Mouse (Mus musculus): Measurements from ENCODE around the gene Gkap1. TPM values are rescaled to one million over a fixed set of nuclear protein-coding genes. Genes with fewer than 3 reads are reported as not detected.

The Gkap1 gene
- total RNA-seq, 2 experiments from 2014 or later = 20.4 to 27.6 TPM

DNA sequence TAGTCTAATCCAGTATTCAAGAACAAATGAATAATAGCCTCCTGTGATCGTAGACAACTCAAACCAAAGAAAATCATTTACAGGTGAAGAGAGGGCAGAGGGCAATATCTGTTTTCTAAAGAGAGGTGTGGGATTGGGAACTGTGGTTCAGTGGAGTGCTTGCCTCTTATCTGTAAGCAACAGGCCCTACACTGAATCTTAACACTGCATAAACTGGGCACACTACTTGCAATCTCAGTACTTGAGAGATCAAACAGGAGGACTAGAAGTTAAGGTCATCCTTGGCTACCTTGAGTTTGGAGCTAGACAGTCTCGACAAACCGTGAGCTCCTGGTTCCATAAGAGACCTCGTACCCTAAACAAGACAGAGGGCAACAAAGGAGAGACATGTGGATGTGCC, 69.4 kb downstream of the Gkap1 start:
- 0 out of 2 replicates have a peak, but pooled peaks have one; percentile 29 for ATAC-seq (replicated peaks; ENCODE audit: low FRiP score, low TSS enrichment, poor library complexity, severe bottlenecking)

DNA sequence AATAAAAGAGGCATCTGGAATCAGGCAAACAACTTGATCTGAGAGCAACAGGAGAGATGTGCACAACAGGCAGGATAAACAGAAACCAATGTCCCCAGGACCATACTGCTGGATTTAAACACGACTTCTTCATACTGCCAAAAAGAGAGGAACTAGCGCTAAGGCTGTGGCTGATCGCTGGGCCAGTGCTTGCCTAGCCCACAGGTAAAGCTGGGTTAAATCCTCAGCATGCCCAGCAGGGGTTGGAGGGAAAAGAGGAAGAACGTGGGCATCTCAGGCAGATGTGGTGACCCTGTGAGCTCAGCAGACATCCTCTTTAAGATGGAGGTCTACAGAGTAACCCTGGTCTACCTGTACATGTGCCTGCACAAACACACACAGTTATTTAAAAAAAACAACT, 70.5 kb downstream of the Gkap1 start:
- ATAC-seq (replicated peaks; ENCODE audit: low FRiP score, low TSS enrichment, poor library complexity, severe bottlenecking) = no peak

DNA sequence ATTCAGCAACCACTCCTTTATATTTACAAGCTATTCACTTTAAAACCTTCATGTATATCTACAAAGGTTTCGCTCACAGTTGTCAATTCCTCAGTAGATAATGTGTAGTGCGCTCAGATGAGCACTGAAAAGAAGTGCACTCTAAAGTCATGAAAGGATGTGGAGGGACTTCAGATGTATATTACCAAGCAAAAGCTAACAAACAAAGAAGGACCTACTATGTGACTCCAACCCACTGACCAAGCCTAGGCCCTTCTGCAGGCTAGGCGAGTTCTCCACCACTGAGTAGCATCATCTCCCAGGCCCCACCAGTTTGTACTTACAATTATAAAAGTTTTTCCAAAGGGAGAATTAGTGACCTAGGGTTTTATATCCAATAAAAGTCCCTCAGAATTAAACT, 71.3 kb downstream of the Gkap1 start:
- no peak for ATAC-seq (replicated peaks; ENCODE audit: low FRiP score, low TSS enrichment, poor library complexity, severe bottlenecking)

DNA sequence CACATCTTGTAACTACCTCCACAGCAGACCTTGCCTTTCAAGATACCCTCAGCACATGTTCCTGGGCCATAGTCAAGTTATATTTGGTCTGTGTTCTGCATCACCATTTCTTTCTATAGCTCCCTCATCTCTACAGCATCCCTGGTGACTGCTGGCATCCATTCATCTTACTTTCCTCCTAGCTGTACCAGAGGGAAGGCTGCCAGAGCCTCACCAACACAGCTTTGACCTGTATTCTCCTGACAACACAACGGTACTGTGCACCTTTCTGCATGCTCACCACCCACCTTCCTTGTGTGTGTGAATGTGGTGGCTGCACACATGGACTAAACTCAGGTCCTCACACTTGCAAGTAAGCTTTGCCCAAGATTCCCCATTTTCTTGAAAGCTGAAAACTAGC, 72.6 kb downstream of the Gkap1 start:
- no peak; the same call in 1 of the 2 replicates for ATAC-seq (replicated peaks; ENCODE audit: low FRiP score, low TSS enrichment, poor library complexity, severe bottlenecking)

GRCm38 (mm10) chr13:58201908-58202307, 73.6 kb downstream of the Gkap1 start:
- no peak for ATAC-seq (replicated peaks; ENCODE audit: low FRiP score, low TSS enrichment, poor library complexity, severe bottlenecking)

DNA sequence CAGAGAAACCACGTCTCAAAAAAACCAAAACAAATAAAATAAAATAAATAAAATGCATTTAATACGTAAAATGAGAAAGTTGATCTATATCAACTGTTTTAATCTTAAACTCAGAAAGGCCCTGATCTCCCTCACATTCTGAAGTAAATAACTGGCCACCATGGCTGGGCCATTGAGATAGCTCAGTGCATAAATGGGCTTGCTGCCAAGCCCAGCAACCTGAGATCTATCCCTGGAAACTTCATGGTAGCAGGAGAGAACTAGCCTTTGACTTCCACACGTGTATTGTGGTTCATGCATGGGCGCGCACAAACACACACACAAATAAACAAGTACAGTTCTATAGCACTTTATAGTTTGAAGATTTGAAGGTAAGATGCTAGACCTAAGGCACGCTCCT, 74.2 kb downstream of the Gkap1 start:
- ATAC-seq (replicated peaks; ENCODE audit: low FRiP score, low TSS enrichment, poor library complexity, severe bottlenecking) = peak; percentile 69; the same call in 1 of the 2 replicates

DNA sequence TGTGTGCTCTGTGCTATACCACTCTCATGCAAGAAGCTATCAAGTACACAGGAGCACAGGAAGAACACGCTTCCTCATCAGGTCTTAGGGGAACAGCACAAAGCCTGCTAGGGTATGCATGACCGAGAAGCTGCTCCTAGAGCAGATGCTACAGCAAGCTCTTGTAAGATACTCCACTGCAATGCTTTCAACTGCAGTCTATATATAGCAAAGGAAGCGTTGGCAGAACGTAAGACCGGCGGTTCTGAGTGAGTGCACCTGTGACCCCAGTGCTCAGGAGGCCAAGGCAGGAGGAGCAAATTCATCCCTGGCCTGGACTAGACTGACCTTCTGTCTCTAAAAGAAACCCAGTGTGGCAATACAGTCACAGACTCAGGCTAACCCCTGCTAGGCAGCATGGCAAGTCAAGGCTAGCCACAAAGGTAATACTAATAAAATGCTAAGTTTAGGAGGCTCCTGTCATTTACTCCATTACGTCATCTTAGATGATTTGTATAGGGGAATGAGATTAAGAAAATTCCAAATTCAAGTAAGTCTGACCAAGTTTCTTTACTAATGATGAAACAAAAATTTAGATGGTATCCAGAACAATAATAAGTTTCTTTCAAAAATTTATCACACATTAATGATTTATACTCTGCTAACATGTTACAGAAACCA, 77.4 kb downstream of the Gkap1 start:
- no peak for ATAC-seq (replicated peaks; ENCODE audit: low FRiP score, low TSS enrichment, poor library complexity, severe bottlenecking)

DNA sequence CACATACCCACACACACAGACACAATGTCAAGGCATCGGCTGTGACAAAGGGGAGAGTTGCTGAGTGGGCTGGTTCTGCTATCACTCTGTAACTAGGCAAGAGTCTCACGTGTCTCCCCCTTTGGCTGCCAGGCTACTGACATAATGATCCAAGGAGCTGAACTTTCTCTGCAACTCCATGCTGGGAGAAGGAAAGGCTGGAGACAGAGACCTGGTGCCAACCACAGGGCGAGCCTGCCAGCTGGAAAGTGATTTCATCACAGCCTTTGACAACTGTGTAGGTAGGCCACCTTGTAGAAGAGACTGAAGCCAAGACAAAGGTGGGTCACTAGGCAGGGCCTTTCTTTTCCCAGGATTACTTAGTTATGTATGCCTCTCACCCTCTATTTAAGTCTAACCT, 78.3 kb downstream of the Gkap1 start:
- no peak for ATAC-seq (replicated peaks; ENCODE audit: low FRiP score, low TSS enrichment, poor library complexity, severe bottlenecking)

GRCm38 (mm10) chr13:58194908-58195307, 80.6 kb downstream of the Gkap1 start:
- ATAC-seq (replicated peaks; ENCODE audit: low FRiP score, low TSS enrichment, poor library complexity, severe bottlenecking) = no peak

GRCm38 (mm10) chr13:58193221-58193620, 82.3 kb downstream of the Gkap1 start:
- ATAC-seq (replicated peaks; ENCODE audit: low FRiP score, low TSS enrichment, poor library complexity, severe bottlenecking) = no peak

GRCm38 (mm10) chr13:58192146-58192545, 83.4 kb downstream of the Gkap1 start:
- ATAC-seq (replicated peaks; ENCODE audit: low FRiP score, low TSS enrichment, poor library complexity, severe bottlenecking) = no peak

GRCm38 (mm10) chr13:58191516-58191915, 84.0 kb downstream of the Gkap1 start:
- no peak for ATAC-seq (replicated peaks; ENCODE audit: low FRiP score, low TSS enrichment, poor library complexity, severe bottlenecking)

DNA sequence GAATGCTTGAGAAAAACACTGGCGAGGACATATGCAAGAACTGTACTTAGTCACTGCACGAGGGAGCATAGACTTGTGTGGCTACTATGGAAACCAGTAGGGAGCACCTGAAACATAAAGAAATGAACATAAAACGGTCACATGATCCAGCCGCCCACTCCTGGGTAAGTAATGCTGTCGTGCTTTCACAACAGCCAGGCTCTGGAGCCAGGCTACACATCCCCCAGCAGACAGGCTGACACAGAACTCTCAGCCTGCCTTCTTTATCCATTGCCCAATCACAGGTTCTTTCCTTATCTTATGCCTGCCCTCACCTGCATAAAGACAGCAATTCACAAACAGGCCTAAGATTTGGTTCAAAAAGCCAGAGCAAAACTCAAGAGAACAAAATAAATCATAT, 86.0 kb downstream of the Gkap1 start:
- ATAC-seq (replicated peaks; ENCODE audit: low FRiP score, low TSS enrichment, poor library complexity, severe bottlenecking) = no peak

GRCm38 (mm10) chr13:58188412-58188811, 87.1 kb downstream of the Gkap1 start:
- peak; percentile 92 for ATAC-seq (replicated peaks; ENCODE audit: low FRiP score, low TSS enrichment, poor library complexity, severe bottlenecking)

DNA sequence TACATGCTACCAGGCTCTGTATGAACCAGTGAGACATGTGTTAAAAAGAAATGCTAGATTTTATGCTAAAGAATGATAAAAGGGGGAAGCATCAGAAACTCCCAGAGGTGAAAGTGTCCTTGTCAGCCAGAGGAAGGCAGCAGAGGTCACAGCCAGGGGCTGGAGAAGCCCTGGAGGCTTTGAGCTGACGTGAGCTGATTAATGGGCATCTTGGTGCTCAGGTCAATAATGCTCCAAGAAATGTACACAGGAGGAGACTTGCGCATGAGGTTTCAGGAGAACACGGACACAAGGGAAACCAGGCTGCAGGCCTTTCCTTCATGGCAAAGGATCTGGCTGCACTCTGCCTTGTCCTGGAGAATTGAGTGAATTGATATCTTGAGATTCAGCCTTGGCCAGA, 87.7 kb downstream of the Gkap1 start:
- no peak for ATAC-seq (replicated peaks; ENCODE audit: low FRiP score, low TSS enrichment, poor library complexity, severe bottlenecking)

DNA sequence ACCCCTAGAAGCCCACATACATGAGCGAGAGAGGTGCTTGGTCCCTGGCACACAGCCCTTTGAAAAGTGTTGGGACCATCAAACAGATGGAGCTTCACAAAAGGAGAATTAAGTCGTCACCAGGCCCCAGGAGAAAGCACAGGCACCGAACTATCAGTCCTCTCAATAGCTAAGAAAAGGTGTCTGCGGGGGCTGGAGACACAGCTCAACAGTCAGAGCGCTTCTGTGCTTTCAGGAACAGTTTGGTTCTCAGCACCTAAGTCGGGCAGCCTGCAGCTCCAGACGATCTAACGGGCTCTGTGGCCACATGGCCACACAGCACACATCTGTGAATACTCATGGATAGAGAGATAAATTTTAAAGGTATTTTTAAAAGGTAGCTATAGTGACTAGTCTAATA, 89.2 kb downstream of the Gkap1 start:
- ATAC-seq (replicated peaks; ENCODE audit: low FRiP score, low TSS enrichment, poor library complexity, severe bottlenecking) = no peak

DNA sequence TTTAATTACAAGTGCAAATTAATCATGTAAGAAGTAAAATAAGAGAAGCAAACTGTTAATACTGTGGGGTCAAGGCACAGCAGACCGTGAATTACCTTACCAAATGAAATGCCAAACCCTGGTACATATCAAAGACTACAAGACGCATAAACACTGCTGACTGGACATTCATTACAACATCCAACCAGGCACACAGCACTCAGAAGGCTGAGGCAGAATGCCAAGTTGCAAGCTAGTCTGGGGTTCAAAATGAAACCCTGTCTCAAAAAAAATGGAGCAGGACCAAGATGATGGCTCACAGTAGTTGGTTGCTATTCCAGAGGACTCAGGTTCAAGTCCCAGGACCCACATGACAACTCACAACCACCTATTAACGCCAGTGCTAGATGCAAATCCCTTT, 91.4 kb downstream of the Gkap1 start:
- ATAC-seq (replicated peaks; ENCODE audit: low FRiP score, low TSS enrichment, poor library complexity, severe bottlenecking) = no peak

Other genes starting within 250 kb of the Gkap1 start
- 0.07 TPM in 1 of 2 replicates, not detected in the other for gene Klhl3, start 162.1 kb downstream of the Gkap1 start, total RNA-seq (2014; fragmentation: Nextera tagmentation)
- 0.38 TPM in 1 of 2 replicates, not detected in the other for gene Klhl3, start 162.1 kb downstream of the Gkap1 start, total RNA-seq (2017)
- gene Hnrnpa0, start 147.1 kb downstream of the Gkap1 start, total RNA-seq (2014; fragmentation: Nextera tagmentation) = 113 and 115 TPM in 2 replicates
- gene Hnrnpa0, start 147.1 kb downstream of the Gkap1 start, total RNA-seq (2017) = 88.6 and 91.6 TPM in 2 replicates
- 28.7 and 32.6 TPM in 2 replicates for gene Idnk, start 118.0 kb downstream of the Gkap1 start, total RNA-seq (2014; fragmentation: Nextera tagmentation)
- gene Idnk, start 118.0 kb downstream of the Gkap1 start, total RNA-seq (2017) = 29.1 and 43.7 TPM in 2 replicates
- gene Ubqln1, start 60.0 kb downstream of the Gkap1 start, total RNA-seq (2014; fragmentation: Nextera tagmentation) = 72.5 and 79.4 TPM in 2 replicates
- 76.5 and 87.6 TPM in 2 replicates for gene Ubqln1, start 60.0 kb downstream of the Gkap1 start, total RNA-seq (2017)
- gene Kif27, start 83.4 kb upstream of the Gkap1 start, total RNA-seq (2014; fragmentation: Nextera tagmentation) = not detected in 2 replicates
- gene Kif27, start 83.4 kb upstream of the Gkap1 start, total RNA-seq (2017) = 0.50 and 0.75 TPM in 2 replicates
- 30.6 and 33.0 TPM in 2 replicates for gene 2210016F16Rik, start 109.5 kb upstream of the Gkap1 start, total RNA-seq (2014; fragmentation: Nextera tagmentation)
- gene 2210016F16Rik, start 109.5 kb upstream of the Gkap1 start, total RNA-seq (2017) = 27.4 and 29.2 TPM in 2 replicates
- gene Rmi1, start 126.5 kb upstream of the Gkap1 start, total RNA-seq (2014; fragmentation: Nextera tagmentation) = 39.7 and 45.3 TPM in 2 replicates
- gene Rmi1, start 126.5 kb upstream of the Gkap1 start, total RNA-seq (2017) = 38.2 and 40.3 TPM in 2 replicates
- 881 and 1,123 TPM in 2 replicates for gene Hnrnpk, start 127.6 kb upstream of the Gkap1 start, total RNA-seq (2014; fragmentation: Nextera tagmentation)
- 2,464 and 2,675 TPM in 2 replicates for gene Hnrnpk, start 127.6 kb upstream of the Gkap1 start, total RNA-seq (2017)